Mouse (Mus musculus): ENCODE results near the gene Ryr1. TPM values are rescaled to one million over a fixed set of nuclear protein-coding genes. Genes with fewer than 3 reads are reported as not detected.
"Not testable (repeated sequence)": the region's sequence is repeated elsewhere in the genome, so short reads cannot be mapped to it uniquely, and the experiment has no call there.

Ryr1 gene
- polyA plus RNA-seq, 1 experiment from 2014 or later = 0.58 TPM

GRCm38 (mm10) chr7:29070364-29071168 lies 54.4 kb downstream of the Ryr1 start:
- H3K27me3 ChIP-seq (ENCODE audit: control insufficient read depth, insufficient read depth, low read depth, low read length) = peaks cover 19% of the 10 kb centered on the region
- ATAC-seq (ENCODE audit: low read depth) = no peak
- 73% methylated on average over 12 of the region's 12 CpGs for WGBS

GRCm38 (mm10) chr7:29067758-29068157 lies 57.2 kb downstream of the Ryr1 start:
- ATAC-seq (ENCODE audit: low read depth) = peak; percentile 37; the same call in 1 of the 2 replicates
- Histone ChIP-seq H3K27me3 (ENCODE audit: control insufficient read depth, insufficient read depth, low read depth, low read length) (peaks cover 19% of the 10 kb centered on the region), H3K9me3 (ENCODE audit: control insufficient read depth, low read length) (no peaks in the 10 kb centered on the region), H3K4me3 (ENCODE audit: low read length) (no peak overlapping the region), H3K9ac (ENCODE audit: low read length) (no peak overlapping the region), H3K4me1 (replicated peaks; ENCODE audit: control insufficient read depth, insufficient read depth, low read length) (no peaks in the 10 kb centered on the region; the same call in 1 of the 2 replicates), H3K36me3 (ENCODE audit: control insufficient read depth, insufficient read depth, low read length) (no peaks in the 10 kb centered on the region), H3K4me2 (ENCODE audit: low read depth, low read length) (no peak overlapping the region), H3K27ac (ENCODE audit: low read length) (no peak overlapping the region)
- 7% methylated on average over 15 of the region's 15 CpGs for WGBS

More at GRCm38 (mm10) chr7:29070364-29071168, 54.4 kb downstream of the Ryr1 start:
- no peaks in the 10 kb centered on the region; the same call in 1 of the 2 replicates for H3K4me1 ChIP-seq (replicated peaks; ENCODE audit: control insufficient read depth, insufficient read depth, low read length)
- no peak overlapping the region for H3K4me2 ChIP-seq (ENCODE audit: low read depth, low read length)
- H3K27ac ChIP-seq (ENCODE audit: low read length) = no peak overlapping the region
- no peak overlapping the region for H3K9ac ChIP-seq (ENCODE audit: low read length)
- H3K36me3 ChIP-seq (ENCODE audit: control insufficient read depth, insufficient read depth, low read length) = no peaks in the 10 kb centered on the region
- no peaks in the 10 kb centered on the region for H3K9me3 ChIP-seq (ENCODE audit: control insufficient read depth, low read length)
- H3K4me3 ChIP-seq (ENCODE audit: low read length) = no peak overlapping the region

- H3K4me3 ChIP-seq (ENCODE audit: low read length); ATAC-seq (ENCODE audit: low read depth); H3K27me3 ChIP-seq (ENCODE audit: control insufficient read depth, insufficient read depth, low read depth, low read length); H3K9me3 ChIP-seq (ENCODE audit: control insufficient read depth, low read length); H3K4me2 ChIP-seq (ENCODE audit: low read depth, low read length); H3K4me1 ChIP-seq (replicated peaks; ENCODE audit: control insufficient read depth, insufficient read depth, low read length); H3K27ac ChIP-seq (ENCODE audit: low read length); H3K9ac ChIP-seq (ENCODE audit: low read length); H3K36me3 ChIP-seq (ENCODE audit: control insufficient read depth, insufficient read depth, low read length): not testable (repeated sequence)
- WGBS = 62% methylated on average over 7 of the region's 7 CpGs
Observed at GRCm38 (mm10) chr7:29063476-29063875, 61.5 kb downstream of the Ryr1 start.

GRCm38 (mm10) chr7:29061522-29062037 lies 63.4 kb downstream of the Ryr1 start:
- no peak overlapping the region for H3K27ac ChIP-seq (ENCODE audit: low read length)
- no peaks in the 10 kb centered on the region for H3K36me3 ChIP-seq (ENCODE audit: control insufficient read depth, insufficient read depth, low read length)
- no peaks in the 10 kb centered on the region for H3K9me3 ChIP-seq (ENCODE audit: control insufficient read depth, low read length)
- no peaks in the 10 kb centered on the region for H3K27me3 ChIP-seq (ENCODE audit: control insufficient read depth, insufficient read depth, low read depth, low read length)
- peak; percentile 79 for ATAC-seq (ENCODE audit: low read depth)
- 9% methylated on average over 19 of the region's 19 CpGs for WGBS
- peak overlapping the region; percentile 5; the same call in 1 of the 2 replicates for H3K4me2 ChIP-seq (ENCODE audit: low read depth, low read length)
- no peak overlapping the region for H3K4me3 ChIP-seq (ENCODE audit: low read length)
- no peaks in the 10 kb centered on the region; the same call in 1 of the 2 replicates for H3K4me1 ChIP-seq (replicated peaks; ENCODE audit: control insufficient read depth, insufficient read depth, low read length)
- no peak overlapping the region for H3K9ac ChIP-seq (ENCODE audit: low read length)

- Histone ChIP-seq H3K36me3 (ENCODE audit: control insufficient read depth, insufficient read depth, low read length) (no peaks in the 10 kb centered on the region), H3K4me2 (ENCODE audit: low read depth, low read length) (no peak overlapping the region), H3K4me1 (replicated peaks; ENCODE audit: control insufficient read depth, insufficient read depth, low read length) (no peaks in the 10 kb centered on the region; the same call in 1 of the 2 replicates), H3K9me3 (ENCODE audit: control insufficient read depth, low read length) (no peaks in the 10 kb centered on the region), H3K27ac (ENCODE audit: low read length) (no peak overlapping the region), H3K27me3 (ENCODE audit: control insufficient read depth, insufficient read depth, low read depth, low read length) (peaks cover under 1% of the 10 kb centered on the region; the same call in 1 of the 2 replicates), H3K4me3 (ENCODE audit: low read length) (no peak overlapping the region), H3K9ac (ENCODE audit: low read length) (no peak overlapping the region)
- peak; percentile 64 for ATAC-seq (ENCODE audit: low read depth)
- 54% methylated on average over 19 of the region's 19 CpGs for WGBS
Observed at GRCm38 (mm10) chr7:29059445-29059844, 65.5 kb downstream of the Ryr1 start.

GRCm38 (mm10) chr7:29052821-29053220 lies 72.2 kb downstream of the Ryr1 start:
- H3K9ac ChIP-seq (ENCODE audit: low read length) = no peak overlapping the region
- peak overlapping the region; percentile 5; the same call in 1 of the 2 replicates for H3K4me3 ChIP-seq (ENCODE audit: low read length)
- H3K4me2 ChIP-seq (ENCODE audit: low read depth, low read length) = peak overlapping the region; percentile 21
- 0 out of 2 replicates have a peak, but pooled peaks have one; percentile 31 for ATAC-seq (ENCODE audit: low read depth)
- no peaks in the 10 kb centered on the region for H3K4me1 ChIP-seq (replicated peaks; ENCODE audit: control insufficient read depth, insufficient read depth, low read length)
- peaks cover 28% of the 10 kb centered on the region for H3K27me3 ChIP-seq (ENCODE audit: control insufficient read depth, insufficient read depth, low read depth, low read length)
- H3K27ac ChIP-seq (ENCODE audit: low read length) = no peak overlapping the region
- 4% methylated on average over 19 of the region's 19 CpGs for WGBS
- 0 out of 2 replicates have a peak, but pooled peaks cover 3% of the 10 kb centered on the region for H3K9me3 ChIP-seq (ENCODE audit: control insufficient read depth, low read length)
- no peaks in the 10 kb centered on the region for H3K36me3 ChIP-seq (ENCODE audit: control insufficient read depth, insufficient read depth, low read length)

- Histone ChIP-seq H3K27ac (ENCODE audit: low read length) (no peak overlapping the region), H3K4me3 (ENCODE audit: low read length) (no peak overlapping the region), H3K9ac (ENCODE audit: low read length) (no peak overlapping the region), H3K4me1 (replicated peaks; ENCODE audit: control insufficient read depth, insufficient read depth, low read length) (no peaks in the 10 kb centered on the region), H3K36me3 (ENCODE audit: control insufficient read depth, insufficient read depth, low read length) (no peaks in the 10 kb centered on the region), H3K4me2 (ENCODE audit: low read depth, low read length) (no peak overlapping the region), H3K9me3 (ENCODE audit: control insufficient read depth, low read length) (0 out of 2 replicates have a peak, but pooled peaks cover 3% of the 10 kb centered on the region), H3K27me3 (ENCODE audit: control insufficient read depth, insufficient read depth, low read depth, low read length) (peaks cover 28% of the 10 kb centered on the region)
- no peak for ATAC-seq (ENCODE audit: low read depth)
- 26% methylated on average over 2 of the region's 2 CpGs for WGBS
Observed at GRCm38 (mm10) chr7:29050797-29051196, 74.2 kb downstream of the Ryr1 start.

GRCm38 (mm10) chr7:29048615-29049014 lies 76.4 kb downstream of the Ryr1 start:
- H3K36me3 ChIP-seq (ENCODE audit: control insufficient read depth, insufficient read depth, low read length) = no peaks in the 10 kb centered on the region
- no peak overlapping the region for H3K4me2 ChIP-seq (ENCODE audit: low read depth, low read length)
- H3K9me3 ChIP-seq (ENCODE audit: control insufficient read depth, low read length) = 0 out of 2 replicates have a peak, but pooled peaks cover 3% of the 10 kb centered on the region
- H3K9ac ChIP-seq (ENCODE audit: low read length) = no peak overlapping the region
- H3K4me1 ChIP-seq (replicated peaks; ENCODE audit: control insufficient read depth, insufficient read depth, low read length) = peaks cover 8% of the 10 kb centered on the region
- no peak overlapping the region for H3K4me3 ChIP-seq (ENCODE audit: low read length)
- peaks cover 21% of the 10 kb centered on the region for H3K27me3 ChIP-seq (ENCODE audit: control insufficient read depth, insufficient read depth, low read depth, low read length)
- no peak overlapping the region for H3K27ac ChIP-seq (ENCODE audit: low read length)
- 68% methylated on average over 11 of the region's 11 CpGs for WGBS
- ATAC-seq (ENCODE audit: low read depth) = no peak

- H3K27ac ChIP-seq (ENCODE audit: low read length) = no peak overlapping the region
- H3K9me3 ChIP-seq (ENCODE audit: control insufficient read depth, low read length) = 0 out of 2 replicates have a peak, but pooled peaks cover 3% of the 10 kb centered on the region
- no peak for ATAC-seq (ENCODE audit: low read depth)
- 86% methylated on average over 3 of the region's 3 CpGs for WGBS
- H3K36me3 ChIP-seq (ENCODE audit: control insufficient read depth, insufficient read depth, low read length) = no peaks in the 10 kb centered on the region
- H3K9ac ChIP-seq (ENCODE audit: low read length) = no peak overlapping the region
- H3K4me3 ChIP-seq (ENCODE audit: low read length) = no peak overlapping the region
- H3K4me2 ChIP-seq (ENCODE audit: low read depth, low read length) = no peak overlapping the region
- peaks cover 13% of the 10 kb centered on the region for H3K4me1 ChIP-seq (replicated peaks; ENCODE audit: control insufficient read depth, insufficient read depth, low read length)
- H3K27me3 ChIP-seq (ENCODE audit: control insufficient read depth, insufficient read depth, low read depth, low read length) = peaks cover 16% of the 10 kb centered on the region
Observed at GRCm38 (mm10) chr7:29048070-29048469, 76.9 kb downstream of the Ryr1 start.
